In the genomic region with DNA sequence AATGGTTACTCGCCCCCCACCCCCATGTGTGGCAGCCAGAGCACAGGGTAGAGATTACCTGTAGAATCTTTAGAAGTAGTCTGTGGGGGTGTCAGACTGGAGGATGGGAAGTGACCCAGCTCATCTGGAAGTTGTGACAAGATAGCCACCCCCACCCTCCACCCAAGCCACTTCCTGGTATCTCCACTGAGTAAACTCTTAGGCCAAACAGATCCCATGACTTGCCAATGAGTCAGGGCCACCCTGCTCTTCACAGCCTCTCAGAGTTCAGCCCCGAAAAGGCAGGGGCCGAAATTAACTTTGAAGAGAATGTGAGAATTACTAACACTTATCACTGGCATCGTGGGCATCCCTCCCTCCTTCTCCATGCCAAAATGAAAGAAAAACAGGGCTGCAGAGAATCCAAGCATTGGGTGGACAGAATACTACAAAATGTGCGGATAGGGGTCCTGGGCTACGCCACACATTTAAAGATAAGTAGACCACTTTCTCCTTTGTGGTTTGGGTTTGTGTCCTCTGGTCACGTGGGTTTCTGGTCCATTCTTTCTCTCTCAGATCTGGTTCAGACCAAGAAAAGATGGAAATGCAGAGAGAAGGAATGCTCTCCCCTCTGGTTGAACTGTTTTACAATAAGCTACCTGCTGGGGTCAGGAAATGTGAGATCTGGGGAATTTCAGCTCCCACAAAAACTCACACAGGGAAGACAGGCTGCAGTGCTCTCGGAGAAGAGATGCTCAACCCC, we compare ENCODE assay signal across 28 mouse cellular contexts.
DNase-seq lines count a peak whose midpoint lies in the region; ATAC-seq and TF ChIP-seq lines count a peak whose summit lies in the region.
"Had no signal": no experiment of that assay in that cellular context is flagged by ENCODE, and none has a peak within 500 bp of the region (broad histone marks: within the 10 kb centered on the region; RNA-seq: fewer than 3 reads in every experiment).

No protein-coding gene starts in this region.

- TF ChIP-seq EP300 in MEL (IDR thresholded peaks at IDR 0.05; ENCODE audit: low read depth in 1 of 2, low read length in 2 of 2): no peak
- TF ChIP-seq EP300 in stomach, postnatal 0 days (optimal IDR thresholded peaks at IDR 0.05): no peak

- H3K9me3 ChIP-seq in MEL (replicated peaks; ENCODE audit: insufficient read depth, low read length): no peaks in the 10 kb centered on the region
- no peaks in the 10 kb centered on the region for H3K9me3 ChIP-seq in stomach, postnatal 0 days (ENCODE audit: control insufficient read depth, low read length)
- no peaks in the 10 kb centered on the region for H3K9me3 ChIP-seq in heart, embryonic 10.5 days
- no peaks in the 10 kb centered on the region for H3K9me3 ChIP-seq in embryonic facial prominence, embryonic 10.5 days
- H3K9me3 ChIP-seq: heart, embryonic 12.5 days; heart, embryonic 15.5 days; hindbrain, embryonic 15.5 days had no signal

- H3K27me3 ChIP-seq in MEL (ENCODE audit: control insufficient read depth in 1 of 2, insufficient read depth in 2 of 2, low read length in 2 of 2): no peaks in the 10 kb centered on the region
- no peaks in the 10 kb centered on the region for H3K27me3 ChIP-seq in stomach, postnatal 0 days (ENCODE audit: control insufficient read depth, insufficient read depth, low read length)
- peaks cover 14% of the 10 kb centered on the region; the same call in 1 of the 2 replicates for H3K27me3 ChIP-seq in heart, embryonic 10.5 days (ENCODE audit: insufficient read depth, poor library complexity, severe bottlenecking)
- H3K27me3 ChIP-seq in embryonic facial prominence, embryonic 10.5 days (replicated peaks; ENCODE audit: low read depth, poor library complexity, severe bottlenecking): no peaks in the 10 kb centered on the region; the same call in 1 of the 2 replicates
- H3K27me3 ChIP-seq: heart, embryonic 12.5 days; hindbrain, embryonic 15.5 days had no signal

- no peaks in the 10 kb centered on the region for H3K79me2 ChIP-seq in MEL (ENCODE audit: control insufficient read depth, insufficient read depth, low read length, poor library complexity)

- H3K27ac ChIP-seq in MEL (ENCODE audit: control insufficient read depth, low read depth, low read length): no peak overlapping the region
- H3K27ac ChIP-seq in stomach, postnatal 0 days (replicated peaks): no peak overlapping the region
- H3K27ac ChIP-seq in heart, embryonic 10.5 days: no peak overlapping the region
- no peak overlapping the region for H3K27ac ChIP-seq in embryonic facial prominence, embryonic 10.5 days (replicated peaks)
- H3K27ac ChIP-seq: gastrocnemius, adult 2 months; heart, embryonic 15.5 days; hindbrain, embryonic 15.5 days had no signal

- H3K4me1 ChIP-seq in MEL (ENCODE audit: control insufficient read depth in 1 of 2, insufficient read depth in 2 of 2, low read length in 2 of 2): no peaks in the 10 kb centered on the region
- no peaks in the 10 kb centered on the region for H3K4me1 ChIP-seq in stomach, postnatal 0 days (replicated peaks; ENCODE audit: control insufficient read depth, insufficient read depth)
- peaks cover 8% of the 10 kb centered on the region; the same call in 1 of the 2 replicates for H3K4me1 ChIP-seq in heart, embryonic 10.5 days
- peaks cover 17% of the 10 kb centered on the region for H3K4me1 ChIP-seq in embryonic facial prominence, embryonic 10.5 days
- H3K4me1 ChIP-seq: heart, embryonic 15.5 days had no signal

- peak; percentile 55 for DNase-seq in 3134 (ENCODE audit: extremely low read depth, insufficient read length, low spot score)
- peak; percentile 80 for DNase-seq in 3T3-L1 (ENCODE audit: low read depth, low spot score)
- peak; percentile 6 for DNase-seq in MEL (ENCODE audit: low read depth, low spot score)
- DNase-seq in R1 (ENCODE audit: low read depth, low spot score): peak; percentile 80
- no peak for DNase-seq in T-cell, adult 2 months (ENCODE audit: low spot score)
- no peak for DNase-seq in stomach, postnatal 0 days (ENCODE audit: low spot score)
- no peak for DNase-seq in heart, embryonic 10.5 days (ENCODE audit: low spot score)
- no peak for DNase-seq in embryonic facial prominence, embryonic 10.5 days (ENCODE audit: low spot score)
- DNase-seq: adrenal gland, adult 2 months; adrenal gland, postnatal 14 days; B cell, adult 2 months; cerebellum, adult 11-12 months; cerebellum, adult 8-10 months; cerebellum, postnatal 10 days; cerebellum, postnatal 36 days; embryo, embryonic 11 days; forebrain, postnatal 0 days; gastrocnemius, adult 2 months; gastrocnemius, postnatal 14 days; heart, adult 11 months; heart, postnatal 10 days; heart, postnatal 36 days had no signal

- H3K4me2 ChIP-seq in stomach, postnatal 0 days (replicated peaks; ENCODE audit: low read depth): no peak overlapping the region
- H3K4me2 ChIP-seq: heart, embryonic 12.5 days; heart, embryonic 15.5 days; hindbrain, embryonic 15.5 days had no signal

- no peak for TF ChIP-seq RAD21 in MEL (IDR thresholded peaks at IDR 0.05; ENCODE audit: low read depth, low read length)

- no peak for TF ChIP-seq POLR2A in MEL (IDR thresholded peaks at IDR 0.05; ENCODE audit: control insufficient read depth in 1 of 2, insufficient read depth in 1 of 2, low read depth in 1 of 2, low read length in 2 of 2, poor library complexity in 1 of 2)

- WGBS in stomach, postnatal 0 days: 80% methylated on average over 8 of the region's 8 CpGs
- WGBS in heart, embryonic 10.5 days: 58% methylated on average over 8 of the region's 8 CpGs
- 85% methylated on average over 8 of the region's 8 CpGs for WGBS in embryonic facial prominence, embryonic 10.5 days

- ATAC-seq in stomach, postnatal 0 days (ENCODE audit: low FRiP score, low TSS enrichment): no peak
- ATAC-seq: CD4-positive, CD25-positive, alpha-beta regulatory T cell, adult 4 months; forebrain, embryonic 14.5 days; forebrain, postnatal 0 days; intestine, postnatal 0 days had no signal

- TF ChIP-seq CTCF in MEL (IDR thresholded peaks at IDR 0.05 in 2 of 3, conservative IDR thresholded peaks at IDR 0.05 in 1 of 3; ENCODE audit: control insufficient read depth in 1 of 3, insufficient read depth in 1 of 3, low read depth in 2 of 3, low read length in 3 of 3, poor library complexity in 1 of 3, severe bottlenecking in 1 of 3): no peak
- no peak for TF ChIP-seq CTCF in stomach, postnatal 0 days (IDR thresholded peaks at IDR 0.05; ENCODE audit: low read depth)

- no peaks in the 10 kb centered on the region for H3K36me3 ChIP-seq in MEL (ENCODE audit: control insufficient read depth in 1 of 2, insufficient read depth in 2 of 2, low read length in 2 of 2)
- H3K36me3 ChIP-seq in stomach, postnatal 0 days (ENCODE audit: control insufficient read depth, insufficient read depth, low read length): no peaks in the 10 kb centered on the region
- no peaks in the 10 kb centered on the region for H3K36me3 ChIP-seq in heart, embryonic 10.5 days
- no peaks in the 10 kb centered on the region for H3K36me3 ChIP-seq in embryonic facial prominence, embryonic 10.5 days (replicated peaks)
- H3K36me3 ChIP-seq: heart, embryonic 12.5 days; heart, embryonic 15.5 days; hindbrain, embryonic 15.5 days had no signal

- no peak overlapping the region for H3K4me3 ChIP-seq in MEL (ENCODE audit: control insufficient read depth in 1 of 2, insufficient read depth in 1 of 2, low read depth in 2 of 2, low read length in 2 of 2)
- H3K4me3 ChIP-seq in stomach, postnatal 0 days (ENCODE audit: low read depth, low read length): no peak overlapping the region
- no peak overlapping the region for H3K4me3 ChIP-seq in heart, embryonic 10.5 days
- no peak overlapping the region for H3K4me3 ChIP-seq in embryonic facial prominence, embryonic 10.5 days
- H3K4me3 ChIP-seq: gastrocnemius, adult 2 months; heart, embryonic 12.5 days; heart, embryonic 15.5 days; hindbrain, embryonic 15.5 days had no signal

- H3K9ac ChIP-seq in MEL (ENCODE audit: control insufficient read depth, low read depth, low read length, poor library complexity, severe bottlenecking): no peak overlapping the region
- H3K9ac ChIP-seq in stomach, postnatal 0 days (ENCODE audit: low read length): no peak overlapping the region
- H3K9ac ChIP-seq: forebrain, postnatal 0 days; heart, embryonic 12.5 days; heart, embryonic 15.5 days; hindbrain, embryonic 15.5 days had no signal

TF ChIP-seq in MEL, 35 proteins besides CTCF, POLR2A, EP300 and RAD21:
- TF ChIP-seq CHD2 (IDR thresholded peaks at IDR 0.05; ENCODE audit: low read length): no peak
- TF ChIP-seq RCOR1 (IDR thresholded peaks at IDR 0.05; ENCODE audit: low read depth, low read length): no peak
- no peak for TF ChIP-seq NRF1 (IDR thresholded peaks at IDR 0.05; ENCODE audit: insufficient read depth, low read depth, low read length, poor library complexity, severe bottlenecking)
- TF ChIP-seq ZC3H11A (IDR thresholded peaks at IDR 0.05; ENCODE audit: low read depth, low read length): no peak
- no peak for TF ChIP-seq NELFE (IDR thresholded peaks at IDR 0.05; ENCODE audit: low read depth, low read length)
- no peak for TF ChIP-seq MYB (IDR thresholded peaks at IDR 0.05; ENCODE audit: low read depth, low read length)
- no peak for TF ChIP-seq GATA1 (IDR thresholded peaks at IDR 0.05; ENCODE audit: low read depth, low read length)
TF ChIP-seq in MEL: peak in this region for 0.

Comparison
In these comparisons a context has a peak if more than half of its experiments do, and no peak if none do; other contexts are left out.
1. DNase-seq: peak in 3134 (single experiment), 3T3-L1 (single experiment), MEL (single experiment) and R1 (single experiment); none in T-cell, adult 2 months (single experiment), stomach, postnatal 0 days (single experiment), heart, embryonic 10.5 days (single experiment) and embryonic facial prominence, embryonic 10.5 days (single experiment).